Mouse (Mus musculus) monocyte, adult 2 months (primary cell): Measurements from ENCODE around the gene Scn4a.
"Not testable (repeated sequence)": the region's sequence is repeated elsewhere in the genome, so short reads cannot be mapped to it uniquely, and the experiment has no call there.

Experiments
- DNase-seq, 2 experiments: peaks; one replicate each; pipeline ENCODE4 v3.0.0; 2022; ENCODE audit warnings: low spot score in 2 of 2, low read depth in 1 of 2

Scn4a gene

DNA sequence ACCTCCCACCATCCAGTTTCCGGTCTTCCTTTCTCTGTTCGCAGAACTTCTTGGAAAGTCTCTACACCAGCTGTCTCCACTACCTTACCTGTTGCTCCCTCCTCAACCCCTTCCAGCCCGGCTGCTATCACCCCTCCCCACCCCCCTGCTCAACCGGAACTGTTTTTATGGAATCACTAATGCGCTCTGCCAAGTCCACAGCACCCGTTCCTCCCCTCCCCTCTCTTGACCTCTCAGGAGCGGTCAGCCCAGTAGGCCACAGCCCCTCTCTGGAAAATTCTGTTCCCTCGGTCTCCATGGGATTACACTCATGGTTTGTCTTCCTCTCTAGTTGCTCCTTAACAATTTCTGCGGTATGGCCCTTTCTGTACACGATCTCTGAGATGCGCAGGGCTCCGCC lies at the start of gene Scn4a:
Scn4a (minus strand) TSS at position 101 of the 400 bp plus-strand sequence.
- DNase-seq: no peak

GRCm38 (mm10) chr11:106398481-106398880 lies 45.4 kb upstream of the Scn4a start:
- DNase-seq: no peak

DNA sequence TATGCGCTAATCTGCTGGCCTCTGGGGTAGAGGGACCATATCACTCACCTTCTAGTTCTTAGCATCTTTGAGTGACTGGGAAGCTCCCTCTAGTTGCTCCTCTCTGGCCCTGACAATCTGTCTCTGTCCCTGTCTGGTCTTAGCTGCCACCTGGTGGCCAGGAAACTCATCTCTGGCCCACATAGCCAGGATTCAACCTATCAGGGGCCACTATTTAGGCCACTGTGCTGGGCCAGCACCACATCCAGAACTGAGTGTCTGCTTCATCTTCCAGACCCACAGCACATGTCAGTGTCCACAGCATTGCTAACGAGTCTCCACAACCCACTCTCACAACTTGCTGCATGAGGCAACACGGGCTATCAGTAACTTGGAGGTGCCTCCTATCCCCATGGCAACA lies 44.6 kb upstream of the Scn4a start:
- no peak for DNase-seq

GRCm38 (mm10) chr11:106394055-106394454 lies 41.0 kb upstream of the Scn4a start:
- not testable (repeated sequence) for DNase-seq

GRCm38 (mm10) chr11:106393331-106393616 lies 40.2 kb upstream of the Scn4a start:
- no peak for DNase-seq

DNA sequence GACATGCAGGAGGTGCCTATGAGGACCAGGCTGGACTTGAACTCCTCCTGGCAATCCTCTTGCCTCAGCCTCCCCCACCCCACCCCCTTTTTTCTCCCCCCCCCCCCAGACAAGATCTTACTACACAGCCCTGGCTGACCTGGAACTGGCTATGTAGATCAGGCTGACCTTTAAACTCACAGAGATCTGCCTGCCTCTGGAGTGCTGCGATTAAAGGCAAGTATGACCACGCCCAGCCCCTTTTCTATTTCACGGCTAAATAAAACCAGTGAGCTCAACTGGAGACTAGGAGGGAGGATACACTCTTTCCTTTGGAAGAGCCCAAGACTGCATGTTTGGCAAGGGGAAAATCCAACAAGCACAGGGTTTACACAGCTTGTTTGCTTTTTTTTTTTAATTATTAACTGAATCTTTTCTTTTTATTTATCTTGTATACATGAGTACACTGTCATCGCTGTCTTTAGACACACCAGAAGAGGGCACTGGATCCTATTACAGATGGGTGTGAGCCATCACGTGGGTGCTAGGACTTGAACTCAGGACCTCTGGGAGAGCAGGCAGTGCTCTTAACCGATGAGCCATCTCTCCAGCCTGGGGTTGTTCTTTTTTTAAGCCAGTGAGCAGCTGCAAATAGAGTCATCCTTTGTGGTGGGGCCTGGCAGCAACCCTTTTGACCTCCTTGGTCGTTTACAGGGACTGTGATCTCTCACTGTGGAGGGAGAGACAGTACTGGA lies 39.7 kb upstream of the Scn4a start:
- DNase-seq: no peak

DNA sequence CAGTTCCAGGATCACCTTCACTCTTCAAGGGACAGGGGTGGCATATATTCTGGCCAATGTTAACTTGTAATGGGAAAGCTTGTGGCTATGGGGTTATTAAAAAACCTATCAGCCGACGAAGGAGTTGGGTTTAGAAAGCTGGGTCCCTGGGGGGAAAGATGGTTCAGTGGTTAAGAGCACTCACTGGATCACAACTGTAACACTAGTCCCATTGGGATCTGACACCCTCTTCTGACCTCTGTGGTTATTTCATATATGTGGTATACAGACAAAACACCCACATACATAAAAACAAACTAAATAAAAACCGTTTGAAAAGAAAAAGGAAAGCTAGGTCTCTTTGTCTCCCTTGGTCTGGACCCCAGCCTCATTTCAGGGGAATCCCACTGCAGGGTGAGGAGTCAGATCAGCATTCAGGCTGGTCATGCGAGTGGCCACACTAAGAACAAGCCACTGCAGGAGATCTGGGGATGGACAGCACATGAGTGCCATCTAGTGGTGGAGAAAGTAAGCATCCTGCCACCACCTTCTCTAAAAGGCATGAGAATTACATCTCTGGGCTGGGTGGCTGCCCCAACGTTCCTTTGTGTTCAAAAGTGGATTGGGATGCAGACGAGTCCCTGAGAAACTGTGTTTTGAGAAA lies 38.6 kb upstream of the Scn4a start:
- peak; percentile 29 to 53 for DNase-seq

DNA sequence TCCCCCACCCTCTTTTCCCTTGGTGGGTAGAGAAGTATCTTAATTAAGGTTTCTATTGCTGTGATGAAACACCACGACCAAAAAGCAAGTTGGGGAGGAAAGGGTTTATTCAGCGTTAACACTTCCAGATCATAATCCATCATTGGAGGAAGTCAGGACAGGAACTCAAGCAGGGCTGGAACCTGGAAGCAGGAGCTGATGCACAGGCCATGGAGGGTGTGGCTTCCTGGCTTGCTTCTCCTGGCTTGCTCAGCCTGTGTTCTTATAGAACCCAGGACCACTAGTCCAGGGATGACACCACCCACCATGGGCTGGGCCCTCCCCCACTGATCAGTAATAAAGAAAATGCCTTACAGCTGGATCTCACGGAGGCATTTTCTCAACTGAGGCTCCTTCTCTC lies 37.7 kb upstream of the Scn4a start:
- DNase-seq: no peak

DNA sequence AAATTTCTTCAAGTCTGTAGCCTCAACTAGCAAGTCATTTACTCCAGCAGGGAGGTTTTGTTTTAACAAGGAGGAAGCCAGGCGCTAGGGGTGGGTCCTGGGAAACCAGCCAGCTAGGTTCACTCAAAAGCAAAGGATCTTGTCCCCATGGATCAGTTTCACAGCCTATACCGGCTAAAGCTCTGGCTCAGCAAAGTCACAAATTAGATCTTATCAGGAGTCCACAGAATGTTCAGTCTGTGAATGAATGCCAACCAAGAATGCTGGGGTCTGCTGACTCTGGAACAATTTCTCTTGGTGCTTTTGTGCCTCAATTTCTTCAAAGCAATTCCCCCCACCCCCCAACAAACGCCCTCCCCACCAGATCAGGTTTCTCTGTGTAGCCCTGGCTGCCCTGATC lies 36.5 kb upstream of the Scn4a start:
- no peak for DNase-seq

DNA sequence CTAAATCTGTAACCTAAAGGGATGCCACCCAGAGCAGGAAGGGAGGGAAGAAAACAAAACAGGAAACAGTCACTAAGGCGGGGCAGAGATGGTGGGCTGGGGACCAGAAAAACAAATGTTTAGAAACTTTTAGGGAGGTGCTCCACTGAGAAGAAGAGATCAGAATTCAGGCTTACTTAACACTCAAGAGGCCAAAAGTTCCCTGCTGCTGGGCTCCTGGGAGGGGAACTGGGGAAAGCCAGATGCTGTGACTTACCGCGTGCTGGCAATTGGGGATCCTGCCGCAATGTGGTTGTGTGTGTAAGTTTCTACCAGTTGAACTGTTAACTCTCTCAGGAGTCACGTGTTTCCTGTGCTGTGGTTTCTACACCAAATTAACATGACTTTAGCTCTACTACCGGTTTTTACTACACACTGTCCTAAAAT lies 34.7 kb upstream of the Scn4a start, which contains the start of gene Icam2:
Icam2 (minus strand) TSS at position 285 of the 426 bp plus-strand sequence.
- DNase-seq: peak; percentile 73 to 78

- no peak for DNase-seq
Observed at GRCm38 (mm10) chr11:106387020-106387419, 33.9 kb upstream of the Scn4a start.

GRCm38 (mm10) chr11:106386409-106386808 lies 33.3 kb upstream of the Scn4a start:
- no peak for DNase-seq

DNA sequence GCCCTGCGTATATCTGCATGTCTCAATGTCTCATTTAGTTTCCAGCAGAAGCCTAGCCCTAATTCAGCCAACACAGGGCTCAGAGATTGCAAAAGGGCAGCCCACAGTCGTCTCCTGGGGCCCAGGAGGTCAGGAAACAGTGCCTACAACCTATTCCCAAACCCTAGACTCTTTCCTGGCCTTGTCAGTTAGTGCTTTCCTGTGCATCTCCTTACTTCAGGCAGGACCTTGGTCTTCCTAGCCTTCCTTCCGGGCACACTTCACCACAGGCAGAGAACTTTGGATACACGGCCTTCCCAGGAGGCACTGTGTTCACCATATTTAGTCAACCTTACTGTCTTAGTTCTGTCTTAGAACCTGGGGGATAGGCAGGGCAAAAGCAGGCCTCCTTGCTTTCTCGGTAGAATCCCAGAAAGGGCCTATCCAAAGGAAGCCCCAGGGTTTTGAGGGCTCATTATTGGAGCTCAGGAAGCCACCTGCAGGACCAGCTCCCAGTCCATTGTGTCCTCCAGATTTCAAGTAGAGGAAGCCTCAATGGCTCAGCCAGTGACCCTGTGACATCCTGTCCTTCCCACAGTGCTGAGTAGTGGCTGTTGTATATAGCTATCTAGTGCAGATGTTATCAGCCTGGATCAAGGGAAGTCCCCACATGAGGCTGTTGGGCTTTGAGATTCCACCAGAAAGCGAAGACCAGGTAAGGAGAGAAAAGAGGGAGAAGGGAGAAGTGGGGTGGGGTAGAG lies 30.1 kb upstream of the Scn4a start:
- DNase-seq: no peak

- DNase-seq: no peak
Observed at GRCm38 (mm10) chr11:106382424-106382823, 29.3 kb upstream of the Scn4a start.

- DNase-seq: no peak
Observed at GRCm38 (mm10) chr11:106381883-106382282, 28.8 kb upstream of the Scn4a start.

DNA sequence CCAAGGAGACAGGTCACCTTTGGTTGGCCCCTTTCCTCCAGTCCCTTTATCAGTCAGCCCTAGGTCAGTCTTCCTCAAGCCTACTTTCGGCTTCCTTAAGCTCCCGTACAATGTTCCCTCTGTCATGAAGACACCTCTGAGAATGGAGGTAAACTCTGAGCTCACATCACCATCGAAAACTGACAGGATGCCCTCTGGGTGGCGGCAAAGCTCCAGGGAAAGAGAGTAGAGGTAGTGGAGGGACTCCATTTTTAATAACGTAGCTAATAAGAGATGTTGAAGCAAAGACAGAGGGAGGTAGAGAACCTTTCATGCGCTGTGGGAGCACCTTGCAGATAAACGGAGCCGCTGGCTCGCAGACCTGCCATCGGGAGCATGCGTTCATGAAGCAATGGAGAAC lies 27.9 kb upstream of the Scn4a start:
- DNase-seq: no peak

GRCm38 (mm10) chr11:106374979-106375378 lies 21.9 kb upstream of the Scn4a start:
- DNase-seq: no peak

- no peak for DNase-seq
Observed at GRCm38 (mm10) chr11:106374559-106374958, 21.5 kb upstream of the Scn4a start.

DNA sequence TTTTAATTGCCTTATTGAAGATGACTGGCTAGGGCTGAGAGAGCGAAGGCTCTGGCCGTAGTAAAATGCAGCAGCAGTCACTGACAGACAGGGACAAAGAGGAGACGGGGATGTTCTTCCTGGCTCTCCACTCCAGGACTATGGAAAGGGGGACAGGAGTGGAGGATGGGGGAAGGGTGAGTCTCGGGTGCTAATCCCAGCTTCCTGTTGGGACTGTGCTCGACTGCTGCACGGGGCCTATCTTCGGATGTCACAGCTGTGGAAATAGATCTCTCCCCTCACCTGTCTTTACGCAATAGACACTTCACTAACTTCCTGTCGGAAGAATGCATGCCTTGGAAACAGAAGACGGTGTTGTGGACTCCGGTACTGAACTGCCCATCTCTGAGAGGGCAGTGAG lies 20.9 kb upstream of the Scn4a start:
- DNase-seq: no peak

- peak; percentile 27 to 59 for DNase-seq
Observed at GRCm38 (mm10) chr11:106366316-106366715, 13.2 kb upstream of the Scn4a start.

DNA sequence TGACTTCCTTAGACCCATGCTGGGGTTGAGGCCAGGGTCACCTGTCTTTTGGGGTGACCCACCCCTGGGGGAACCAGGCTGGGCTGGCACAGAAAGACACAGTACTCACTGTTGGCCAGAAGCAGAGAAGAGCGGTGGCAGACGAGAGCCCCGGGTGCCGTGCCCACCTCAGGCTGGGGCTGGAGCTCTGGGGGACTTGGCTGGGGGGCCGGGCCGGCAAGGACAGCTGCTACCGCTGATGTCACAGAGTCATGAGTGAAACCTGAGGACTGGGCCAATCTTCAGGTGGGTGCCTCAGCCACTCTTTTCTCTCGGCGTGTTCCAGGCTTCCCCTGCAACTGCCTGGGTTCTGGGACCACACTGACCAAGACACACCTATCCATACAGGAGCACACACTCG lies 12.3 kb upstream of the Scn4a start, which contains the start of gene Prr29:
Prr29 (plus strand) TSS at position 107 of the 400 bp plus-strand sequence.
- DNase-seq: no peak

DNA sequence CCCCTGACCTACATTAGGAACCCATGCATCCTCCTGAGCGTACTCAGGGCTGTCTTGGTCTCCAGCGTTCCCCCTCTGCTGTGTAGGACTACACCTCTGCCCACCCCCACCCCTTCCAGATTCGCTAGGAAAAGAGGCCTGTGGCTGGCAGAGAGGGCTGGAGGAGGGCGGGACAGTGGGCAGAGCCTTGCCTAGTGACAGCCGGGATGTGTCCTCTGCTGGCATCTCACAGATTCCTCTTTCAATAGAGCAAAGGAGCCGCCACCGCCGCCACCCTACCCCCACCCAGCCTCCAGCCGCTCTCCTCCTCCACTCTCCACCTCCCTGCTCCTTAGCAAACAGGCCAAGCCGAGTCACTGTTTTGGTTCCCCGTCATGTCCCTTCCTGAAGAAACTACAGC lies 11.6 kb upstream of the Scn4a start:
- DNase-seq: no peak
